Mouse (Mus musculus) c-Kit-positive CD71-negative TER-119-negative erythroid progenitor cells, embryonic 14.5 days (primary cell): ENCODE results near the gene Zfp536.
"Not testable (repeated sequence)": the region's sequence is repeated elsewhere in the genome, so short reads cannot be mapped to it uniquely, and the experiment has no call there.

Source experiments
- DNase-seq: peaks from one replicate; pipeline ENCODE4 v3.0.0-alpha.2; 2013; ENCODE audit warnings: low read depth

Gene Zfp536

DNA sequence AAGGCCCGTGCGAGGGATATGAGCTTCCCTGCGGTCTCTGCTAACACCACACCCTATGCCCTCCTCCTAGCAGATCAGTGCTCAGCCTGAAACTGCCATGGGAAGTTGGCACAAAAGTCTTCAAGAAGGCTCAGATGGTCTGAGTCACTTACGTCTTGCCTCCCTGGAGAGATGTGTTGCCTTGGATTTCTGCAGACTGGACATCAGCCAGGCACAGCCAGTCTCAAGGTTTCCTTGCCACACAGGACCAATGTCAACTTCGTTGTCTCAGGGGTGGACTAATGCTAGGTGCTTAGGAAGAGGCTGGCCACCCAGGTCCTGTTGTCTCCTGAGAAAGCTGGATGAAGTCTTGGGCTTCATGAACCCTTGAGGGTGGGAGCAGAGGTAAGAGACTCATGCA is 14.6 kb downstream of the Zfp536 start:
- no peak for DNase-seq

GRCm38 (mm10) chr7:37753024-37753423 is 20.4 kb downstream of the Zfp536 start:
- DNase-seq: no peak

GRCm38 (mm10) chr7:37746133-37746761 is 27.2 kb downstream of the Zfp536 start:
- no peak for DNase-seq

- DNase-seq: no peak
These were observed 30.1 kb downstream of the Zfp536 start for GRCm38 (mm10) chr7:37743350-37743749.

DNA sequence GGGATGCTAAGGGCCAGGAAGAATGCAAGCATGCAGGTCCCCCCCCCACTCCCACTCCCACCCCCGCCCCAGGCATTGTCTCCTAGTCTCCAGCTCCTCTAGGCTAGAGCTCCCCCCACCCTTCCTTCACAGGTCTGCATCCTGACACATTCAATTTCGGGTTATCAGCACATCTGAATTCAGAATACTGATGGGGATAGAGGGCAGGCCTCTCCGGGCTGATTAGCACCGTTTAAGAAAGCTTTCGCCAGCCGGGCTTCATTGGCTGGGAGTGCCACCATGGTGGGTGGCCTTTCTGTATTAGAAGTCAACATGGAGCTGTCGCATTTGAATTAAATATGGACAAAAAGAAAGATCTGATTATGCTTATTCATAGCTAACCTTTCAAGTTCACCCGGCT is 36.2 kb downstream of the Zfp536 start:
- no peak for DNase-seq

DNA sequence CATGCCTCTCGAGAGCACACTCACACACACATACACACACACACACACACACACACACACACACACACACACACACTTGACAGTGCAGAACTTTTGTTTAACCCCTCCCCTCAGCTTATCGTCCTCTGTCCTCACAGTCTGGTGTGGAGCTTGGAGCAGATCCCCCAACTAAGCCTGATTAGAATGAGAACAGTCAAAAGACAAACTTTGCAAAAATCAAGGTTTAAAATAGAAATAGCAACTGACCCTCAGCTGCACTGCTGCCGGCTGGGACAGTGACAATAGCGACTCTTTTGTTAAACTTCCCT is 37.1 kb downstream of the Zfp536 start:
- DNase-seq: no peak

DNA sequence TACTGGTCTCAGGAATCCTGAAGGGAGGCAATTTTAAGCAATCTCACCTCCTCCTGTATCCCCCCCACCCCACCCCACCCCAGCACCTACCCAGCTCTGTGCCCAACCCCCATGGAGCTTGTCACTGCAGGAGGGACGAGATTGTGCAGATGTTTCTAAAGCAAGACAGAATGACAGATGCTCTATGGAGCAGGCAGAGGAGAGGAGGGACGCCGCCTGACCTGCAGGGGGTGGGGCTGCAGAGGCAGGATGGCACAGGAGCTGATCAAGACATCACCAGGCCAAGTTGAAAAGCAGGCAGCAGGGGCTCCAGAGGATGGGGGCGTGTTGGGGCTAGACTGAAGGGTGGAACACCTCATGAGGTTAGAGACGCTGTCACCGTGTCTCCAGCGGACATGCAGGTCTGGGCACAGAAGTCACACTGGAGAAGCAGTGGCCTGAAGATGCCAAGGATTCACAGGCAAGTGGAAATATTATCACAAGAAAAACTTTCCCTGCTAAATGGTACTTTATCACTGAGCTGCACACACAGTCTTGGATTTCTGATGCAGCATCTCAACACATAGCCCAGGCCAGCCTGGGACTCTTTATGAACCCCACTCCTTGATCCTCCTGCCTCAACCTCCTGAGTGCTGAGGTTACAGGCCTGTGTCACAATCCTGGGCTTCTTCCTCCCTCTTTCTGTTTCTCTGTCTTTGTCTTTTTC is 37.6 kb downstream of the Zfp536 start:
- DNase-seq: no peak

DNA sequence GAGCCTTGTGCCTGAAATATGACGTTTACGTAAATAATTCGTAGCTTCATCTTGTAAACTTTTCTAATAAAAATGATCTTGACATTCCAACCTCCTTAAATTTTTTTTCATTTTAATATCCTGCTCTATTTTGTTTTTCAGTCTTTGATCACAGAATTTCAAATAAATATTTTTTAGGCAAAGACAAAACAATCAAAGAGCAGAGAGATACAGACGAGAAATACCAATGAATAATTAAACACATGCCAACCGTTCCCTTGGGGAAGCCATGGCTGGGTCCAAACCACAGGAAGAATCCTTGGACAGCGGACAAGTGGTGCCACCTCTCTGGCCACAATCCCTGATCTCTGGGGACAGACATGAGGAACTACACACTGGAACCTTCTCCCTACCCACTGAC is 38.3 kb downstream of the Zfp536 start:
- DNase-seq: no peak

GRCm38 (mm10) chr7:37734576-37734975 is 38.9 kb downstream of the Zfp536 start:
- DNase-seq: no peak

- no peak for DNase-seq
These were observed 39.4 kb downstream of the Zfp536 start for GRCm38 (mm10) chr7:37733996-37734395.

DNA sequence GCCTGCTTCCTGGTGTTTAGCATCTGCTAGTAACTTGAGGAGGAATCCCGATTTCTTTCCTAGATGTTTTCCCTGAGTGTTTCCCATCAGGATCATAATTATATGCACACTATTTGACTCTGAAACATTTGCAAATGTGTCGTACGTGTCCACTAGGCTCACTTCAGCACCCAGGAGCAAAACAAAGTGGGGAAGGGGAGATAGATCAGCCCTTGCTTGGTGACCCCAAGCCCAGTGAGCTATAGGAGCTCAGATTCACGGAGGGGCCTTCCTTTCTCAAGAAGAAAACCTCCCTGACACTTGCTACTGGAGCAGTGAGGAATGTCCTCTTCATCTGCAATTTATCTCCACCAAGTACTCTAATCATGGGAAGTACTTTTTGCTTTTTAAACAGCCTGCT is 40.7 kb downstream of the Zfp536 start:
- no peak for DNase-seq

DNA sequence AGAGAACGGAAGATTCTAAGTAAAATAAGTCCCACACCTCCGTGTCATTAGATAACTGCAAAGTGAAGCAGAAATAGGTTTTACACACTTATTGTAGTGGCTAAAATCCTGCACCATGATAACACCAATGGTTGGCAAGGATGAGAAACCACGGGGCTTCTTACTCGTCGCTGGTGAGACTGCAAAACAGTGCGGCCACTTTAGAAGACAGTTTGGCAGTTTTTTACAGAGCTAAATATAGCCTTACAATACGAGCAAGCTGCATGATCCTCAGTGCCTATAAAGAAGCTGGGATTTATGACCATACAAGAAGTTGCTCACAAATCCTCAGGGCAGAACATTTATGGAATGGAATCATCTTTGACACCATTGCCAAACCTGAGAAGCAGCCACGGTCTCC is 45.7 kb downstream of the Zfp536 start:
- DNase-seq: no peak

GRCm38 (mm10) chr7:37724002-37724790 is 49.2 kb downstream of the Zfp536 start:
- DNase-seq: no peak

DNA sequence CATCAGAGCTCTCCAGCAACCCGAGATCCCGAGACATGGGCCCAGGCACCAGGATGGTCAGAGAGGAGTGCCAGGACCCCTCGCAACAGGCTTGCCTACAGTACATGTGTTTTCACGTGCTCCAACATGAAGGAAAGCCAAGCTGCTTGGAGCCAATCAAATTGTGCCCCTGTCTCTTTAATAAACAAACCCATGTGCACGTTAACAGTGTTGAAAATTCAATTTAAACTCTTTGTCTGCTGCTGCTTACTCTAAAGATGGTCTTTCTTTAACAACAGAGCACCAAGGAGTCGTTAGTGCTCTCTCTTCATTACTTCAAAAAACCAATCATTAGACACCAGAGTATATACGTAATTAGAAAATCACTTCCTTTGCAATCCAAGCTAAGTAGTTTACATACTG is 50.2 kb downstream of the Zfp536 start:
- no peak for DNase-seq

DNA sequence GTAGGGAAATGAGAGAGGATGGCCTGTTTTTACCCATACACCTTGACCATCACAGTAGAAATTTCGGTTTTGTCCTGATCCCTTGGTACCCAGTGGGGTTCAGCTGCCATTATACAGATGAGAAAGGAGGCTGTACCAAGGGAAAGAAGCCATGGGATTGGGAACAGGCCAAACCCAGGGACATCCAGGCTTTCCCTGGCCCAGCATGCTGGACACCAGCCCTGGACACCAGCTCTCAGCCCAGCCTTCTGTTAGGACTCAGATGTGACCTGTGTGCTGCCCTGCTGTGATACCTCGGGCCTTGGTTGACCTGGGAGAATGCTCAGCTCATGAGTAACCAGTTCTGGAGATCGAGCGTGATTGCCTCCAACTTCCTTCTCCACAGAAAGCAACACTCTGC is 51.8 kb downstream of the Zfp536 start:
- no peak for DNase-seq

DNA sequence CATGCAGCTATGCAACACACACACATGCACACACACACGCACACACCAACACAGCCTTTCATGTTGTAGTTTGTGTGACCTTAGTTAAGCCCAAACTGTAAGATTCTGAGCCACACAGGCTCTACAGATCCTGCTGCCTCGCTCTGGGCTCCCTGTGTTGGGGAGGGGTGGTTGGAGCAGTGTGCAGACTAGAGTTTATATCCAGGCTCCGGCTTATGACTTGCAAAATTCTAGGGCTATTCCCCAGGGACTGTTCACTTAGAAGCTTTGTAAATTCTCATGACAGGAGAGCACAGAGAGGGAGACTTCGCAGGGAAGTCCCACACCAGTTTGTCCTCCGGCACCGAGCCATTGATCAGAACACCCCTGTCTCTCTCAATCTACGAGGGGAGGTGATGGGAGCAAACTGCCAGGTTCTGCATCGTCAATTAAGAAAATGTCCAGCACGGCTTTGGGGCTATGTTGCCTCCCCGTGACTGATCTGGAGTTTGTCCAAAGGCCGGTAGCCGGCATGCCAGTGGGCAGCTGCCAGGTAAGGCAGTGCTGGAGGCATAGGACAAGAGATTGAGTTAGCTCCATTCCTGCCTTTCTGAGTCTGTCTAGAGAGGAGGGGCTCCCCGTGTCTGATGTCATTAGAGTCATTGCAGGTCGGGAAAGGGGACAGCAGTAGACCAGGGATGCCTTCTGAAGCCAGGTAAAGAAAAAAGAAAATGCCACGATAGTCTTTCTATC is 54.6 kb downstream of the Zfp536 start:
- no peak for DNase-seq

DNA sequence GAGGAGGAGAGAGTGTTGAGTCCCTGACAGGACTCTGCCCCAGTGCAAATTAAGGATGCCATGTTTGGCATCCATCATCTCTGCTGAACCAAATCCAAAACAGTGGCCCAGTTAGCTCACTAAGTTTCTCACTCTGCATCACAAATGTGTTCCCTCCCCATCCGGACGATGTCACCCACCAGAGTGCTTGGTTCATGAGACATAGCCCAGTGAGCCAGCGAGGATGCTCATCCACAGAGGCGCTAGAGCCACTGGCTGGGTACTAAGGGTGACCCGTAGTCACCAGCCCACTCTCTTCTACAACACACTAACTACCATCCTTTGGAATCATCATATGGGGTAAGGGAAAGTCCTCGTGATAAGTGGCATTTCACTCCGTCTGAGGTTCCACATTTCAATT is 56.4 kb downstream of the Zfp536 start:
- DNase-seq: no peak

- no peak for DNase-seq
These were observed 56.8 kb downstream of the Zfp536 start for GRCm38 (mm10) chr7:37716626-37717025.

GRCm38 (mm10) chr7:37704464-37704863 is 69.0 kb downstream of the Zfp536 start:
- no peak for DNase-seq

DNA sequence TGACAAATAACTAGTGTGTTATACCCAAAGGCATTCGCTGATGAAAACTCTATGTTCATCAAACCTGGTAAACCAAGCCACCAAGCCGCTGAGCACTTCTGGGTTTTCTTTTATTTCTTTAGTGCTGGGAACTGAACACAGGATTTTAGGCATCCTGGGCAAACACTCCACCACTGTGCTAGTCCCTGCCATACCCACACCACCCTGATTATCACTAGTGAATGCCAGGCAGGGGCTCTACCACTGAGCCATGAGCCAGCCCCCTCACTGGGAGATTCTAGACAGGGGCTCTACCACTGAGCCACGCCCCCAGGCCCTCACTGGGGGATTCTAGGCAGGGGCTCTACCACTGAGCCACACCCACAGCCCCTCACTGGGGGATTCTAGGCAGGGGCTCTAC is 76.1 kb downstream of the Zfp536 start:
- not testable (repeated sequence) for DNase-seq

GRCm38 (mm10) chr7:37695066-37695465 is 78.4 kb downstream of the Zfp536 start:
- no peak for DNase-seq

DNA sequence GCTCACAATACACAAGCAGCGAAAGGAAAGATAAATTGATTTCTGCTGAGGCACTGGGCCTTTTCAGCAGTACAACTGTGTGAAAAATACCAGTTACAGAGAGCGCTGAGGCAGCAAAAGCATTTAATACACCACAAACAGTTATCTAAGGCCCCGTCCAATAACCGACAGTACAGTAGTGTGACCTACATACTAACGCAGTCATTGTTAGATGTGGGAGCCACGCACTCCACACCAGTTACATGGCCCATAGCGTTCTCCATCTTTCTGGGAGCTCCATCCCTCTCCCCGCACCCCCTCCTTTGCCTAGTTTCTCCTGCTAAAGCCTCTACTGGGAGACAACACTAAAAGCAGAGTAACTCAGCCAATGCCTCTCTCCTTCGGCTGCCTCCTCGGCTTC is 82.8 kb downstream of the Zfp536 start:
- no peak for DNase-seq
